Mouse (Mus musculus): ENCODE measurements around the gene Mta2. TPM values are rescaled to one million over a fixed set of nuclear protein-coding genes. Genes with fewer than 3 reads are reported as not detected.

Mta2 gene
- total and polyA plus RNA-seq, 2 experiments from 2014 or later: 86.4 to 87.8 TPM

DNA sequence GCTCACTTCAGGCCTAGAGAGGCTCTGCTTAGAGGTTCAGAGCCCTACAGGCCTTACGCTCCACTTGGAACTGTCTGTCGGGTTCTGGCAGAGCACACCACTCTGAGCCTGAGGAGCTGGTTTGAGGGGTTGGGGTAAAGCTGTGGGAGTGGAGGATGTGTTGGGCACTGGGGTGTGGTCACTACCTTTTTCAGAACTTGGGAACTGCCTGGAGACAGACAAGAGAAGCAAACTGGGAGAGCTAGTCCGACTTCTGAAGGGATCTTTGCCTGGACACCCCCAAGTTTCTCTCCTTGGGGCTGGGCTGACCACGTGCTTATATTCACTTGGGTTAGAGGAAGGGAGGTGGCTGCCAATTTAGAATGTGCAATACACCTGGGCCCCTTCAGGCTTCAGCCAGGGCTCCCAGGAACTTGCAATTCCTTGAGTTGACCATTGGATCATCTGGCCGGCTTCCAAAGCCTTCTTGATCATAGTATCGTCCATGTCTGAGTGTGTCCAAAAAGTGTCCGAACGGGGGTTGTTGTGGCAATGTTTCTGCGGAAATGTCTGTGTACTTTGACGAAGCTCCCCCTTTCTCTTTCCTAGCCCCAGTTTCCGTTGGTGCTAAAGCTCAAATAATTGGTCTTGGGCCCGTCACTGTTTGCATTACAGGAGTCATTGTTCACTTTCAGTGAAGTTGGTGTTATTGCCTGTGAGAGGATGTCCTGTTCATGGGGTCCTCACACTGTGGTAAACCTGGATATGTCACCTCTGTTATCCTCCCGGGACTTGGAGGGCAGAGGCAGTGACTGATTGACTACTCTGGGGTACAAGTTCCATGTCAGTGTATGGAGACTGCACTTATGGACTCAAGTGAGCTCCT is 50.4 kb downstream of the Mta2 start:
- H3K36me3 ChIP-seq (ENCODE audit: insufficient read depth): no peaks in the 10 kb centered on the region
- H3K4me3 ChIP-seq (ENCODE audit: low read depth, low read length): no peak overlapping the region
- H3K27ac ChIP-seq (ENCODE audit: low read depth, low read length): no peak overlapping the region
- no peak overlapping the region for H3K9ac ChIP-seq
- no peak for TF ChIP-seq CTCF (IDR thresholded peaks at IDR 0.05; ENCODE audit: low read depth)
- peaks cover 13% of the 10 kb centered on the region for H3K4me1 ChIP-seq (ENCODE audit: insufficient read depth)
- DNase-seq (no peak), ATAC-seq (no peak)
- H3K4me2 ChIP-seq (ENCODE audit: low read depth): no peak overlapping the region
- WGBS: 81% methylated on average over 13 of the region's 13 CpGs
- no peaks in the 10 kb centered on the region for H3K9me3 ChIP-seq (ENCODE audit: low read length)
- H3K27me3 ChIP-seq (ENCODE audit: insufficient read depth, low read length): peaks cover 15% of the 10 kb centered on the region

DNA sequence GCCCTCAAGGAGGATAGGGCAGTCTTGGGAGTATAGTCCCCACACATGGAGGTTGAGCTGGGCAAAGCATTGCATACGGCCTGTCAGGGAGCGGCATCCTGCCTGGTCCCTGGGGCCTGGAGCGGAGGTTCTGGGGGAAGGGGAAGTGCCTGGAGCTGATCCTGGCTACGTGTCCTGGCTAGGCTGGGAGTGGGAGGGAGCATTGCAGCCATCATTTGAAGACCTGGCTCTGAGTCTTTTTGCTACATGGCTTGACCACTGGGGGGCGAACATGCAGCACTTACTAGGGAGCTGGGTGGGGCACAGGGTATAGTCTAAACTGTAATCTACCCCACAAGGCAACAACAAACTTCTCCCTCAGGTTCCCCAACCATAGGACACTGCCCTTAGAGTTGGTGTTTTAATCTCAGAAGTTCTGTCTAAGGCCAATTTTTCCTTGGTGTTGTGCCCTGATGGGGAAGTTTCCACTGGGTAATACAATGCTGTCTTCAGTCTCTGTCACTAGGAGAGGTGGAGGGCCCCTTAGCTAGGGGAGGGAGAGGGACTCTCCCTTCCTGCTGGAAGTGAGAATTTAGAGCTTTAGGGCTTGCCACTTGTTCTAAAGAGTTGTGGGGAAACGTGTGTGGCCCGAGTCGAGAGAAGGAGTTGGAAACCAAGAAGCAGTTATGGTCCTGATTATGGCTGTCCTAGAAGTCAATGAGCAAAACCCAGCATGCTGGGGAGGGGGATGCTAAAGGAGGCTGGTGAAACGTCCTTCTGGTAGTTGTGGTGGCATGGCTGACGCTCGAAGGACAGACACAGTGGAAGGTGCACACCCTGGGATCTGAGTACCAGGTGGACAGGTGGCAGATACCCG is 51.3 kb downstream of the Mta2 start:
- peaks cover 13% of the 10 kb centered on the region for H3K4me1 ChIP-seq (ENCODE audit: insufficient read depth)
- peak; percentile 71 for ATAC-seq
- 38% methylated on average over 12 of the region's 12 CpGs for WGBS
- peak; percentile 69 for DNase-seq
- no peaks in the 10 kb centered on the region for H3K36me3 ChIP-seq (ENCODE audit: insufficient read depth)
- TF ChIP-seq CTCF (IDR thresholded peaks at IDR 0.05; ENCODE audit: low read depth): peak; percentile 75
- no peak overlapping the region for H3K4me2 ChIP-seq (ENCODE audit: low read depth)
- H3K4me3 ChIP-seq (ENCODE audit: low read depth, low read length): no peak overlapping the region
- no peak overlapping the region for H3K9ac ChIP-seq
- no peak overlapping the region for H3K27ac ChIP-seq (ENCODE audit: low read depth, low read length)
- H3K27me3 ChIP-seq (ENCODE audit: insufficient read depth, low read length): peaks cover 15% of the 10 kb centered on the region
- H3K9me3 ChIP-seq (ENCODE audit: low read length): no peaks in the 10 kb centered on the region

DNA sequence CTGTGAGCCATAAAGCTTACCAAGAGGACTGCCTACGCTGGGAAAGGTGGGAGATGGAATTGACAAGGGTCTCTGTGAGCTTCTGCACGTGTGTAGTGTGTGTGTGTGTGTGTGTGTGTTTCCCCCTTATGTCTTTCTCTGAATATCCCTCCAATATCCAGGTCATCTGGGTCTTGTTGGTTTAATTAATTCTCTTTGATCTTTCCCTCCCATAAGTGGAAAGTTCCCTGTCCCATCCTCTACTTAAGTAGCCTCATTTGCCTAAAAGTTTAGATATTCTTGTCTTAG is 51.9 kb downstream of the Mta2 start:
- no peak for DNase-seq
- Histone ChIP-seq H3K9me3 (ENCODE audit: low read length) (no peaks in the 10 kb centered on the region), H3K9ac (no peak overlapping the region), H3K4me3 (ENCODE audit: low read depth, low read length) (no peak overlapping the region), H3K27ac (ENCODE audit: low read depth, low read length) (no peak overlapping the region), H3K4me2 (ENCODE audit: low read depth) (no peak overlapping the region), H3K27me3 (ENCODE audit: insufficient read depth, low read length) (peaks cover 15% of the 10 kb centered on the region), H3K4me1 (ENCODE audit: insufficient read depth) (peaks cover 13% of the 10 kb centered on the region), H3K36me3 (ENCODE audit: insufficient read depth) (no peaks in the 10 kb centered on the region)
- WGBS: 58% methylated on average over 2 of the region's 2 CpGs
- ATAC-seq: no peak
- TF ChIP-seq CTCF (IDR thresholded peaks at IDR 0.05; ENCODE audit: low read depth): no peak

DNA sequence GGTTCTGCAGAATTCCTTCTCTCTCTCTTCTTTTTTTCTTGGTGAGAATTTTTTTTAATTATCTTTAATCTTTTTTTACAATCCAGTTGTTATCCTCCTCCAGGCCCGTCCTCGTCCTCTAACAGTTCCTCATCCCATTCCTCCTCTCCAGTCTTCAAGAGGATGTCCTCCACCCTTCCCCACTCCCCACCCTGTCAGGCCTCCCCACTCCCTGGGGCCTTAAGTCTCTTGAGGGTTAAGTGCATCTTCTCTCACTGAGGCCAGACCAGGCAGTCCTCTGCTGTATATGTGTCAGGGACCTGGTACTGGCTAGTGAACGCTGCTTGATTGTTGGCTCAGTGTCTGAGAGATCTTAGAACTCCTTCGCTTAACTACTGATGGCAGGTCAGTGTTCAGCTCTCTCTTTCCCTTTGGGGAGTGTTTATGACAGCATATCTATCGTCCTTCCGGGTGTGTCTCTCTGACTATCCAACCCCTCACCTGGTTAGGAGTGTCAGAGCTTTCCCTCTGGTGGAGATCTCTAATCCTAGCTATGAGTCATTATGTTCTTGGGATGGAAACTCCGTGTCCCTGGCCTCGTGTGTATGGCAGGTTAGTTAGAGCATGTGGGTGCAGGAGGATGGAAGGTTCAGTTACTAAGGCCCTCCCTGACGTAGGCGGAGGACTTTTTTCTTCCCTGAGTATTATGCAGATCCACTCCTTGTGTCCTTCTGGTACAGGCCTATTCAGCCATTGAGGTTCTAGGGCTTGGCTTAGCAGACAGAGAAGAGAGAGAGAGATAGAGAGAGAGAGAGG is 53.3 kb downstream of the Mta2 start:
- 78% methylated on average over 10 of the region's 10 CpGs for WGBS
- Histone ChIP-seq H3K9me3 (ENCODE audit: low read length) (no peaks in the 10 kb centered on the region), H3K27me3 (ENCODE audit: insufficient read depth, low read length) (peaks cover 5% of the 10 kb centered on the region; the same call in 1 of the 2 replicates), H3K9ac (no peak overlapping the region), H3K4me1 (ENCODE audit: insufficient read depth) (0 out of 2 replicates have a peak, but pooled peaks cover 5% of the 10 kb centered on the region), H3K36me3 (ENCODE audit: insufficient read depth) (no peaks in the 10 kb centered on the region), H3K4me3 (ENCODE audit: low read depth, low read length) (no peak overlapping the region), H3K4me2 (ENCODE audit: low read depth) (no peak overlapping the region), H3K27ac (ENCODE audit: low read depth, low read length) (no peak overlapping the region)
- ATAC-seq: no peak
- no peak for TF ChIP-seq CTCF (IDR thresholded peaks at IDR 0.05; ENCODE audit: low read depth)
- no peak for DNase-seq

DNA sequence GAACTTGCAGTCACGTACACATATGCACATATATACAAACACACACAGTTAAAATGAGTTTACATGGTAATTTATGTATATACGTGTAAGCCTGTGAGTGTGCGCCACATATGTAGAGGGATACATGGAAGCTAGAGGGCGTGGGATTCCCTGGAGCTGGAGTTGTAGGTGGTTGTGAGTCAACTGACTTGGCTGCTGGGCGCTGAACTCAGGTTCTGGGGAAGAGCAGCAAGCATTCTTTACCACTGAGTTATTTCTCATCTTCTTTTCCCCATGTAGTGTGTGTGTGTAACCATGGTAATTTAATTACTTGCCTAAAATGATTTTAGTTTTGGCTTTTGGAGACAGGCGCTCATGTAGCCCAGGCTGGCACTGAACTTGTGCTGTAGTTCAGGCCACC is 54.9 kb downstream of the Mta2 start:
- no peak for ATAC-seq
- H3K27ac ChIP-seq (ENCODE audit: low read depth, low read length): no peak overlapping the region
- no peaks in the 10 kb centered on the region for H3K4me1 ChIP-seq (ENCODE audit: insufficient read depth)
- H3K4me3 ChIP-seq (ENCODE audit: low read depth, low read length): no peak overlapping the region
- no peaks in the 10 kb centered on the region for H3K36me3 ChIP-seq (ENCODE audit: insufficient read depth)
- no peak for DNase-seq
- no peak overlapping the region for H3K9ac ChIP-seq
- no peak overlapping the region for H3K4me2 ChIP-seq (ENCODE audit: low read depth)
- H3K27me3 ChIP-seq (ENCODE audit: insufficient read depth, low read length): no peaks in the 10 kb centered on the region
- WGBS: 93% methylated on average over 6 of the region's 6 CpGs
- H3K9me3 ChIP-seq (ENCODE audit: low read length): no peaks in the 10 kb centered on the region
- TF ChIP-seq CTCF (IDR thresholded peaks at IDR 0.05; ENCODE audit: low read depth): no peak

DNA sequence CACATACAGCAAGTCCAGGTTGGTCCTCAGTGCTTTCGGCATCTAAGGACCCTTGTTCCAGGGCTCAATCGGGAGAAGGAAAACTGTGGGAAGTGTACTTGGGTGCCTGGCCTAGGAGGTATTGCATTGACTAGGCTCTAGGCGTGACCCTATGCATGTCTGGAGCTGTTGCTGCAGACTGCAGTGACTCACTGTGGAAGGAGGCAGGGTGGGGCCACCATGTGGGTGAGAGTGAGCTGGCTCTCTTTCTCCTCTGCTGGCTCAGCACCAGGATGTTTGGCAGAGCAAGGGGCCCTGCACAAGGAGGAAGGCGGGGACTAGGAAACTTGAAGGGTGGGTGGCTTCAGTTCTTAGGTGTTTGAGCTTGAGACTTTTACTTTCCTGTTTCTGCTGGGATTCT is 55.9 kb downstream of the Mta2 start:
- H3K9ac ChIP-seq: no peak overlapping the region
- no peaks in the 10 kb centered on the region for H3K9me3 ChIP-seq (ENCODE audit: low read length)
- peak; percentile 68 for ATAC-seq
- no peaks in the 10 kb centered on the region for H3K36me3 ChIP-seq (ENCODE audit: insufficient read depth)
- DNase-seq: peak; percentile 40
- TF ChIP-seq CTCF (IDR thresholded peaks at IDR 0.05; ENCODE audit: low read depth): no peak
- no peak overlapping the region for H3K4me3 ChIP-seq (ENCODE audit: low read depth, low read length)
- H3K4me1 ChIP-seq (ENCODE audit: insufficient read depth): no peaks in the 10 kb centered on the region
- no peak overlapping the region for H3K4me2 ChIP-seq (ENCODE audit: low read depth)
- H3K27ac ChIP-seq (ENCODE audit: low read depth, low read length): no peak overlapping the region
- no peaks in the 10 kb centered on the region for H3K27me3 ChIP-seq (ENCODE audit: insufficient read depth, low read length)
- 46% methylated on average over 4 of the region's 4 CpGs for WGBS

All from forebrain, postnatal 0 days (tissue).